Mouse (Mus musculus): Measurements from ENCODE around the gene Ryr2. TPM values are rescaled to one million over a fixed set of nuclear protein-coding genes. Genes with fewer than 3 reads are reported as not detected.

Ryr2 gene
- total and polyA plus RNA-seq, 3 experiments, result 0.11 to 0.13 TPM; not detected in 1

DNA sequence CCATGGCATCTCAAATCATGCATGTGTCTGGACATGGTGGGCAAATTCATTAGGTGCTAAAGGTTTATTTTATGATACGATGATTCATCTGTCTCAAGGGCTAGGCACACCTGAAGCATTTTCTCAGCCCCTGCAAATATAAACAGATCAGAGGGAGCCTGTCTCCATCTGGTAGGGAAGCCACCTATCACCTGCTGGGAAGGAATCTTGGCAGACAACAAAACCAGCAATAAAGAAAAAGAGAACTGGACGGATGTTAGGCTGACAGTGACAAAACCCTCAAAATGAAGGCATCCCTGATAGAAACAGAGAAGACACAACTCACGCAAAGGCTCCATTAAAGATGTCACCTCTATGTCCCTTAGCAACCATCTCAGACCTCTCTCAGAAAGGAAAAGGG is 3.7 kb downstream of the Ryr2 start:
- Histone ChIP-seq H3K4me2 (ENCODE audit: insufficient read depth, low read depth, poor library complexity, severe bottlenecking) (no peak overlapping the region), H3K27ac (ENCODE audit: insufficient read depth, low read depth) (no peak overlapping the region), H3K79me2 (replicated peaks; ENCODE audit: control insufficient read depth, extremely low read depth, insufficient read depth, poor library complexity, severe bottlenecking) (no peaks in the 10 kb centered on the region), H3K27me3 (replicated peaks) (no peaks in the 10 kb centered on the region), H3K4me3 (replicated peaks in 1 of 3; ENCODE audit: low read depth in 2 of 3, low read length in 2 of 3, poor library complexity in 1 of 3) (no peak overlapping the region), H3K9me3 (replicated peaks; ENCODE audit: low read length) (peaks cover 10% of the 10 kb centered on the region), H3K36me3 (replicated peaks in 1 of 2; ENCODE audit: control insufficient read depth in 1 of 2, insufficient read depth in 1 of 2, low read length in 1 of 2) (no peaks in the 10 kb centered on the region), H3K9ac (ENCODE audit: insufficient read depth, low read depth) (no peak overlapping the region), H3K4me1 (ENCODE audit: control insufficient read depth in 1 of 2, insufficient read depth in 2 of 2) (no peaks in the 10 kb centered on the region; a peak in 1 of 4 replicates)
- DNase-seq (ENCODE audit: extremely low read depth), result no peak
- dilution Hi-C loops (cut with MboI; ENCODE audit: extremely low pct_ligation_motif_present, extremely low pct_unique_long_range_greater_than_20kb, low sequenced_read_pairs) (no loop called here), in situ Hi-C loops (cut with MboI; ENCODE audit: low pct_ligation_motif_present, low pct_unique_long_range_greater_than_20kb, low sequenced_read_pairs) (no loop called here)
- TF ChIP-seq MXI1 (IDR thresholded peaks at IDR 0.05; ENCODE audit: low read depth, low read length) (no peak), POLR2A (IDR thresholded peaks at IDR 0.05; ENCODE audit: low read depth, low read length) (no peak), RAD21 (IDR thresholded peaks at IDR 0.05; ENCODE audit: low read depth, low read length) (no peak)

DNA sequence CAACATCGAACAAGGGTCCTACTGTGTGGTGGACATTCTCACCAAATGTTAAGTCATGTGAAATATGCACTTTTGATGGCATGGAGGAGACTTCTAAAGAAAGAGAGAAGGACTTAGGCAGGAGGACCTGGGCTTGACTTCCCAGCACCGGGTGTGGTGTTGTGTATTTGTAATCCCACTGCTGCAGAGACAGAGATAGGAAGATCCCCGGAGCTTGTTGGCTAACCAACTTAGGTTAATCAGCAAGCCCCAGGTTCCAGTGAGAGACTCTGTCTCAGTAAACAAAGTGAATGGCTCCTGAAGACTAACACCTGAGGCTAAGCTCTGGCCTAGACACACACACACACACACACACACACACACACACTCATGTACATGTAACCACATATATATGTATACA is 7.3 kb downstream of the Ryr2 start:
- Histone ChIP-seq H3K4me2 (ENCODE audit: insufficient read depth, low read depth, poor library complexity, severe bottlenecking) (no peak overlapping the region), H3K79me2 (replicated peaks; ENCODE audit: control insufficient read depth, extremely low read depth, insufficient read depth, poor library complexity, severe bottlenecking) (no peaks in the 10 kb centered on the region), H3K27ac (ENCODE audit: insufficient read depth, low read depth) (no peak overlapping the region), H3K9ac (ENCODE audit: insufficient read depth, low read depth) (no peak overlapping the region), H3K27me3 (replicated peaks) (no peaks in the 10 kb centered on the region), H3K36me3 (replicated peaks in 1 of 2; ENCODE audit: control insufficient read depth in 1 of 2, insufficient read depth in 1 of 2, low read length in 1 of 2) (no peaks in the 10 kb centered on the region), H3K4me3 (replicated peaks in 1 of 3; ENCODE audit: low read depth in 2 of 3, low read length in 2 of 3, poor library complexity in 1 of 3) (no peak overlapping the region), H3K4me1 (ENCODE audit: control insufficient read depth in 1 of 2, insufficient read depth in 2 of 2) (peaks cover under 1 to 3% of the 10 kb centered on the region in 2 experiments; a peak in 2 of 4 replicates), H3K9me3 (replicated peaks; ENCODE audit: low read length) (no peaks in the 10 kb centered on the region)
- DNase-seq (ENCODE audit: extremely low read depth), result no peak
- in situ Hi-C loops (cut with MboI; ENCODE audit: low pct_ligation_motif_present, low pct_unique_long_range_greater_than_20kb, low sequenced_read_pairs), result no loop called here
- dilution Hi-C loops (cut with MboI; ENCODE audit: extremely low pct_ligation_motif_present, extremely low pct_unique_long_range_greater_than_20kb, low sequenced_read_pairs), result no loop called here
- TF ChIP-seq JUND (conservative IDR thresholded peaks at IDR 0.05; ENCODE audit: low read depth, low read length) (no peak), CHD2 (IDR thresholded peaks at IDR 0.05; ENCODE audit: low read length) (no peak), POLR2A (IDR thresholded peaks at IDR 0.05; ENCODE audit: low read depth, low read length) (no peak), SIN3A (IDR thresholded peaks at IDR 0.05; ENCODE audit: low read length) (no peak)

DNA sequence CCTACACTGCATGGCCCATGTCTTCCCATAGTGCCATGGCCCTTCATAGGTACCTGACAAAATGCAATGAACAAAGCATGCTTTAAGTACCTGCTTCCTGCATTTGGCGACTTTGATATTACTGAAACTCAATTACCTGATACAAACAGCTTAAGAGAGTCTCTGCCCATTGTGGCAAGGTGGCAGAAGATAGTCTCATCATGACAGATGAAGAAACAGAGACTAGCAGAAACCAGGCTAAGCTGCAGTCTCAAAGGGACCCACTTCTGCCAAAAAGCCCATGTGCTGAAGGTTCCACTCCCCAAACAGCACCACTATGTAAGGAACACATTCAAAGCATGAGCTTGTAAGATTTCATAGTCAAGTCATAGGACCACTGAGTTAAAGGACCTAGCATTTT is 7.8 kb downstream of the Ryr2 start:
- H3K79me2 ChIP-seq (replicated peaks; ENCODE audit: control insufficient read depth, extremely low read depth, insufficient read depth, poor library complexity, severe bottlenecking), result no peaks in the 10 kb centered on the region
- peaks cover 3 to 5% of the 10 kb centered on the region in 2 experiments; a peak in 2 of 4 replicates for H3K4me1 ChIP-seq (ENCODE audit: control insufficient read depth in 1 of 2, insufficient read depth in 2 of 2)
- H3K4me3 ChIP-seq (replicated peaks in 1 of 3; ENCODE audit: low read depth in 2 of 3, low read length in 2 of 3, poor library complexity in 1 of 3), result no peak overlapping the region
- no peaks in the 10 kb centered on the region for H3K27me3 ChIP-seq (replicated peaks)
- H3K27ac ChIP-seq (ENCODE audit: insufficient read depth, low read depth), result no peak overlapping the region
- TF ChIP-seq USF1 (IDR thresholded peaks at IDR 0.05; ENCODE audit: low read depth, low read length) (no peak), ZC3H11A (IDR thresholded peaks at IDR 0.05; ENCODE audit: low read depth, low read length) (no peak), TBP (conservative IDR thresholded peaks at IDR 0.05; ENCODE audit: low read depth, low read length) (no peak), ZMIZ1 (IDR thresholded peaks at IDR 0.05; ENCODE audit: low read depth, low read length) (no peak), ZNF384 (IDR thresholded peaks at IDR 0.05; ENCODE audit: low read depth, low read length) (no peak), MYC (IDR thresholded peaks at IDR 0.05; ENCODE audit: low read depth, low read length) (no peak), BHLHE40 (IDR thresholded peaks at IDR 0.05; ENCODE audit: low read depth, low read length) (no peak), ELF1 (IDR thresholded peaks at IDR 0.05; ENCODE audit: low read depth, low read length) (no peak), MAX (IDR thresholded peaks at IDR 0.05; ENCODE audit: low read length) (no peak), JUN (IDR thresholded peaks at IDR 0.05; ENCODE audit: insufficient read depth, low read depth, low read length) (no peak), JUND (conservative IDR thresholded peaks at IDR 0.05; ENCODE audit: low read depth, low read length) (no peak), CTCF (conservative IDR thresholded peaks at IDR 0.05 in 1 of 2, IDR thresholded peaks at IDR 0.05 in 1 of 2; ENCODE audit: low read depth in 2 of 2, low read length in 2 of 2) (no peak), USF2 (conservative IDR thresholded peaks at IDR 0.05; ENCODE audit: low read depth, low read length) (no peak)
- H3K4me2 ChIP-seq (ENCODE audit: insufficient read depth, low read depth, poor library complexity, severe bottlenecking), result no peak overlapping the region
- dilution Hi-C loops (cut with MboI; ENCODE audit: extremely low pct_ligation_motif_present, extremely low pct_unique_long_range_greater_than_20kb, low sequenced_read_pairs) (no loop called here), in situ Hi-C loops (cut with MboI; ENCODE audit: low pct_ligation_motif_present, low pct_unique_long_range_greater_than_20kb, low sequenced_read_pairs) (no loop called here)
- H3K9me3 ChIP-seq (replicated peaks; ENCODE audit: low read length), result no peaks in the 10 kb centered on the region
- DNase-seq (ENCODE audit: extremely low read depth), result no peak
- no peaks in the 10 kb centered on the region for H3K36me3 ChIP-seq (replicated peaks in 1 of 2; ENCODE audit: control insufficient read depth in 1 of 2, insufficient read depth in 1 of 2, low read length in 1 of 2)
- H3K9ac ChIP-seq (ENCODE audit: insufficient read depth, low read depth), result no peak overlapping the region

All from CH12.LX (cell line).